Mouse (Mus musculus) c-Kit-negative CD71-positive TER-119-positive erythroid progenitor cells, embryonic 14.5 days (primary cell): Measurements from ENCODE around the gene Bcar1.

Experiments
- DNase-seq: peaks from one replicate; pipeline ENCODE4 v3.0.0-alpha.2; 2013; ENCODE audit warnings: low read depth, low spot score

Bcar1 gene

DNA sequence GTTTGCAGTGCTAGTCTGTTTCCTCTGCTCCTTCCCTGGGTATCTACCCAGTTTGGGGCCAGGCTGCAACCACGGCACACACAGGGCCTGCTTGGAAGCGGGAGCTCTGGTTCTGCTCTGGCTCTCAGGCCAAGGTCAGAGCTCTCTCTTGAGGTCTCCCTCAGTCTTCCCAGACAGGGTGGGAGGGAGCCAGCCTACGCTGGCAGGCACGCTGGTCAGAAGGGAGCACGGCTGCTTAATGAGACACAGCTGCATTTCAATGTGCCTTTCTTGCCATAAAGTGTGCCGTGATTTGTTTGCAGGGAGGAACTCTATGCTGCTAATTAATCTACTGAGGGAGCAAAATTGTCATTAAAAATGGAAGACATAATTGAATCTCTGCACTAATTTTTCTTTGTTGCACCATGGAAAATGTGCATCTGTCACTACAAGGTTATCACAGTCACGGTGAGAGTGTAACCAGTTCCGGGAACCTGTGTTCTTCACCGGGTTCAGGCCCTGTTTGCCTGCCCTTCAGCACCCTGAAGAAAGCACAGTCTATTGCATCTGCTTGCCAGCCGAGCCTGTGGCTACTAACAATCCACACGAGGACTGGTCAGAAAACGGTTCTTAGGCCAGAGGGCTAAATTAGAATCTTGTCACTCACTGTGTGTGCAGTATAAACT lies 26.3 kb upstream of the Bcar1 start:
- DNase-seq: no peak

DNA sequence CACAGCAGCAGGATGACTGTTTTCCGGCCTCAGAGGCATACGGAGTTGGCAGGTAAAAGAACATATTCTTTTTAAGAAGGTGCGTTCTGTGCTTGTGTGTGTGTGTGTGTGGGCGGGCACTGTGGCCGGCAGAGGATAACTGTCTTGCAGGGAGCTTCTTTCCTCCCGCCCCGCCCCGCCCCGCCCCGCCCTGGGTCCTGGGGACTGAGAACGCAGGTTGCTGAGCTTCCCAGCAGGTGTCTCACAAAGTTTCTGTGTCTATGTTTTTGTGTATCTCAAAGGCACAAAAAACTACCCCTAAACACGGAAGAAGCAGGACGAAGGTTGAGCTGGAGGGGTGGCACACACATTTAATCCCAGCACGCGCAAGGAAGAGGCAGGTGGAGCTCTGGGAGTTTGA lies 25.7 kb upstream of the Bcar1 start:
- no peak for DNase-seq

DNA sequence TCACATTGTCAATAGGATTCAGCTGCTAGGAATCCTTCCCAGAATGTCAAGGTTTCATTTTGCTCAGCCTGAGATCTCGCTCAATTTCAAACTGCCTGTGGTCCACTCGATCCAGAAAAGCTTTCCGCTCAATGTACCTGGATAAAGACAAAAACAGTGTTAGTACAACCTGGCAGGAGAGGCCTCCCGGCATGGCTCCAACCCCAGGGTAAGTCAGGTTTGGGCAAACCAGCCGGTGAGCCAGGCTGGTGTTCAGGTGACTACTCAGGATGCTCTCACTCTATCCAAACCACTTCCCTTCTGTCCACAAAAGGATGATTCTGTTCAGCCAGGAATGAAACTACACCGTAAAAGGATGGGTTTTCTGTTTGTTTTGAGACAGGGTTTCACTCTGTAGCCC lies 25.0 kb upstream of the Bcar1 start:
- no peak for DNase-seq

- DNase-seq: no peak
Observed at GRCm38 (mm10) chr8:111765616-111766015, 22.0 kb upstream of the Bcar1 start.

- DNase-seq: no peak
Observed at GRCm38 (mm10) chr8:111765096-111765495, 21.5 kb upstream of the Bcar1 start.

DNA sequence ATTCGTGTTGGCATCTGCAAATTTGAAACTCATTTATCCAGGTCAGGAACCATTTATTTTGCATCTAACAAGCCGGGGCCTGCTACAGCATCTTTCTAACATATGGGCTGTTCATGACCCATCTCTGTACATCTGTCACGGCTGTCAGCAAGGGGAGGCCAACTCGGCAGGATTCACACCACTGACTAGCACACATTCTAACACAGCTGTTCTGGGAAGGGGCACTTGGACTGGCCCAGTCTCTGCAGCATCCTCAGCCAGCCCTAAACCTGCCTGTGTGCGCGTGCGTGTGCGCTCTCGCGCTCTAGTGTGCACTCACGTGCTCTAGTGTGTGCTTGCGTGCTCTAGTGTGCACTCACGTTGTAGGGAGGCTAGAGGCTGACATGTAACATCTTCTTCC lies 17.1 kb upstream of the Bcar1 start:
- no peak for DNase-seq

DNA sequence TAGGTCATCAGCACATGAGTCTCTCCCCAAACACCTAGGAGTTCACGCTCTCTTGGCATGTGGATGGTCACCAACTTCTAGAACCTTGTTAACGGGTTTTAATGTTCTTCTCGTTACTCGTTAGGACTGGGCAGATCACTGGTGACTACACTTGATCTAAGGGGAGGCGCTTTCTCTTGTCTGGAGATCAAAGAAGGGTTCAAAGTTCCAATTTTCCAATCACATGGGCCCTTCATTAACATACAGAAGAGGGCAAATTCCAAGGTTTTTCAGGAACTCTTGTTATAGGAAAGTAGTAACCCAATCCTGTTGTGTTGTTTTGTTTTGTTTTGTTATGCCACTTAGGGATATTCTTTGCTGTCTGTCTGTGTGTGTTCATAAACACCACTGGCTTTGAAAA lies 15.2 kb upstream of the Bcar1 start:
- DNase-seq: no peak

DNA sequence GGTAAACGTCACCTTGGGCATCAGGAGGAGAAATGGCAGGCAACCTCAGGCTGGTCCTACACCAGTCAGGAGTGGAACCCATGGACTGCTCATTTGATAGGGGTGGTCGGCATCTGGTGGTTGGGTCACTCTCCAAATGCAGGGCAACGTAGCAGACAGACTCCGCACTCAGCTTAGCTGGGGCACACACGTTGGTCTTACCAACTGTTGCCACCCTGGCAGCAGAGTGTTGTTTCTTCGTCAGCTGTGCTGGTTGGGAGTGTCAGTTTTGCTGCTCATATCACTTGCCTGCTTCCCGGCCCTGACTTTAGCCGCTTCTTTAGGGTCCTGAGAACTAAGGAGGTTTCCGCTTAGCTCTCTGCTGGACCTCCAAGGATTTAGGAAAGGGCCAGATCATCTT lies 14.0 kb upstream of the Bcar1 start:
- no peak for DNase-seq

DNA sequence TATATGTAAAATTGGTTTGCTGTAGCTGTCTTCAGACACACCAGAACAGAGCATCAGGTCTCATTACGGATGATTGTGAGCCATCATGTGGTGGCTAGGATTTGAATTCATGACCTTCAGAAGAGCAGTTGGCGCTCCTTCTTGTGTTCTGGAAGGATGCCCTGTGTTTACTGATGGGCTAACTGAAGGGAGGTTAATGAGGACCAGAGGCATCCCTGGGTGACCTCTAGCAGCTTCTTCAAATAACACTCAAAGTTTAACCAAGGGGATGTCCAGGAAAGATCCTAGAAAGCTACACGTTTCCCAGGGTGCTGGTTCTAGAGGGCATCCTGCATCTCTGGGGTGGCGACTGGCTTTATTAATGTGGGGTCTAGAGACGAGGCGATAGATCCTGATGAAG lies 11.1 kb upstream of the Bcar1 start:
- no peak for DNase-seq

DNA sequence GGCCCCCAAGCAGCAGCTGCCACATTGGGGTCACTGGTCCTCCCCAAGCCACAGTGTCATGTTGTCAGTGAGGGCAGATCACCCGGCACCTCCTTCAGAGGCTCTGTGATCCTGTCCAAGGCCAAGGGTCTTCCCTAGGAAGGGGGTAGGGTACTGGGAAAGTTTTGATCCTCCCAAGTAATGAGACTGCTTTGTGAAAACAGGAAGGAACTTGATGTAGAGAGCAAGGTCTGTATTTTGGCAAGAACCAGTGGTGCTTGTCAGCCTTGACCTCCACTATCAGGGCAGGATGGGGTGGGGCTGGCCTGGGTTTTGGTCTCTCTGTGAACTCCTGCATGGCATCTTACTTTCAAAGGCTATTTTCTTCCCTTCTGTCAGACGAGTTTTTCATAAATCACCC lies 10.5 kb upstream of the Bcar1 start:
- no peak for DNase-seq

DNA sequence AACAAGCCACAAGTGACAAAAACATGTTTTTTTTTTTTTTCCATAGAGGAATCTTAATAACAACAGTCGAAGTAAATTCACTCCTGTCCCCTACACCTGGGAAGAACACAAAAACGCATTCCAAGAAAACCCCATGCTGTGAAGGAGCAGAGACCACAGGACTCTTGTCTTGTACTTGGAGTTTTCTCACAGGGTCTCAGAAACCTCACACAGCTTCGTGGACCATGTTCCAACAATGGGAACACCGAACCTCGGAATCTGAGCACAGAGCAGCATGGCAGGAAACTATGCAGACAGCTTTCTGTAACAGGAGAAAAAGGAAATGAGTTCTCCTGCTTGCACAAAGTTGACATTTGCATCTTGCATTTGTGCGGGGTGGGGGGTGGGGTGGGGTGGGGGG lies 5.2 kb upstream of the Bcar1 start:
- DNase-seq: no peak

DNA sequence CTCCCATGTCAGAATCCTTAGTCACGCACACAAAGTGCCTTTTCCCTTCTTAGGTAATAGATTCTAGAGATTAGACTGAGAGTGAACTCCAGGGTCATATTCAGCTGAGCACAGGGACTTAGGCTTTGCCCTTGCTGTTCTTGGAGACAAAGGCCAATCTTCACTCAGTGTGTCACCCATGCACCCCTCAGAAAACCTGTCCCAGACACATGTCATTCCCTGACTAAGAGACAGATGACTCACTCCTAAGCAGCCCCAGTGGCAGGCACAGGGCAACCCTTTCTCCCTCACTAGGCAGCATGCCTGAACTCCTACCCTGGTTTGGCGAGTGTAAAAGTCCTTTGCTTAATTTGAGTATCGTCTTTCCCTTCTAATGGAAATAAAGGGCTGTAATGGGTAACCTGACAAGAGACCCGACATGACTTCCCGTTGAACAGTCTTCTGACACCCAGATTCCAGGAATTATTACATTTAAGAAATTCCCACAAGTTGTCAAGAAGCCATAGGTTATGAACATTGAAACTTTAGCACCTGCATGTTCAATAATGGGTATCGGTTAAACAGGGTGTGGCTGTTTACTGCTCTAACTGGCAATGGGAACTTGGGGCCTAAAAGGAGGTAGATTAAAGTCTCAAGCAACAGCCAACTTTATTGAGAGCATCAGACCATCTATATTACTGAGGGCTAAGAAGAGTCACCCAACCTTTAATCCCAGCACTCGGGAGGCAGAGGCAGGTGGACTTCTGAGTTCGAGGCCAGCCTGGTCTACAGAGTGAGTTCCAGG lies 4.4 kb upstream of the Bcar1 start:
- no peak for DNase-seq

DNA sequence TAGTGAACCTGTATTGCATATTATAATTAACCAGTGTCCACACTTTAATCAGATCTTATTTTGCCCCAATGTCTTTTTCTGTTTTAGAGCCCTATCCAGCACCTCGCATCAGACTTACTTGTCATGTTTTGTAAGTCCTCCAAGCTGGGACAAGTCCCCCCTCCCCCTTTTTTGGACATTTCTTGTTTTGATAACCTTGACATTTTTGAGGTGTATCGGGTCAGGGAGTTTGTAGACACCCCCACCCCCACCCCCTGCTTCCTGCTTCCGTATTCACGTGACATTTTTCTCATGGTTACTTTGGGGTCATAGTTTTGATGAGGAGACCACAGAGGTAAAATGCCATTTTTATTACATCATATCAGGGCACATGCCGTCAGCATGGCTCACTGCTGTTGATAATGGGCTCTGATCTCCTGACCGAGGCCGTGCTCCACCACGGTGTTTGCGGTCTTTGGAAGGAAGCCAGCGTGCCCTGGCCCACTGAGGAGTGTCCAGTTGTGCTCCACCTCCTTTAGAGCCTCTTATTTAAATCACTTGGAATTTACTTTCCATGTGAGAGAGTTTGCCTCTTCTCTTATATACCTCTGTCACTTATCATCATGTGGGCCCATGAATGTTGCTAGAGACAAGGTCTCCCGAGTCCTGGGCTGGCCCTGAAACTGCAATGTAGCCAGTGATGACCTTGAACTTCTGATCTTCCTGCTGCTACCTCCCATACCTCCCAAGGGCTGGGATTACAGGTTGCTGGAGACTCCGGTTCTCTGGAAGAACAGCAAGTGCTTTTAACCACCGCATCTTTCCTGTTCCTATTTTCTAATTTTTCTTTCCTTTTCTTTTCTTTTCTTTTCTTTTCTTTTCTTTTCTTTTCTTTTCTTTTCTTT lies 3.2 kb upstream of the Bcar1 start:
- DNase-seq: no peak

GRCm38 (mm10) chr8:111745591-111746418 lies 2.2 kb upstream of the Bcar1 start:
- DNase-seq: no peak

DNA sequence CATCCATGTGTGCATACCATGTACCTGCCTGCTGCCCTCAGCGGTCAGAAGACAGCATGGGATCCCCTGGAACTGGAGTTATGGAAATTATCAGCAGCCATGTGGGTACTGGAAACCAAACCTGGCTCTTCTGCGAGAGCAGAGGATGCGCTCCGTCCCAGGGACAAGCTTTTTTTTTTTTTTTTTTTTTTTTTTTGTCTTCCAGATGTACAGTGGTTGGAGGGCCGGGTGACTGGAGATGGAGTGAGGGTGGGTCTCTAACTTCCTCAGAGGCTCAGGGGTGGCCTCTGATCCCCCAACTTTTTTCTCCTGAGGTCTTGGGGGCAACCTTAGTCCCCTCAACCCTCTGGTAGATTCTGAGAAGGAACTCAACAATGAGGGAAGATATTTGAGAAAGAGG lies 1.5 kb upstream of the Bcar1 start:
- no peak for DNase-seq

GRCm38 (mm10) chr8:111743101-111743791 lies 363 bp downstream of the Bcar1 start:
- DNase-seq: no peak

DNA sequence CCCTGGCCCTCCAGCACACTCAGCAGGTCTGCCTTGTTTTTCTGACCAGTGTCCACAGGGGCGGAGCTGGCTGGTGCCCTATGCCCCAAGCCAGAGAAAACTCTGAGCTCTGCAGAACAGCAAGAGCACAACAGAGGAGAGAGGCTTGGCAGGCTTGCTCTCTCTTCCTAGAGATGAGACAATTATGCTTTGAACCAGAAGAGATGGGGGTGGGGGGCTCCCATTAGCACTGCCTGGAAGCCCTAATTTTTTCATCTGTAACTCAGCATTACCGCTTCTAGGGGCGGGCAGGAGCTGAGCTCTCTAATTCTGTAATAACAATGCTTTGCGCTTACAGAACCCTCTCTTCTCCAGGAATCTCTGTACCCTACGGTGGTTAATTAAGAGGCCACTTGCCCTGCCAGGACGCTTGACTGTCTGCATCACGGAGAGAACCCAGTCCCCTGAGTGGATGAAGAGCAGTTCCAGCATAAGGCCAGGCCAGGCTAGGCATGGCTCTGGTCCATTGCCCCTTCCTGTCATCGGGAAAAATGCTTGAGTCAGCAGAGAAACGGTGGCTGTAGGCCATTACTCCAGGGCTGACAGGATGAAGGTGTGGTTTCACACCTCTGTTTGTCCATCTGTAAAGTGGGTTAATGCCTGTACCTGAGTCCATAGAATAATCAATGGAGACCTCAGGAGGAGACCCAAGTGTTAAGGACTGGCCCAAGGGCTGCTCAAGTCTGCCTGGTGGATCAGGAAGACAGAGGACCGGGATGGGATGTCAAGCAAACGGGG lies 1.2 kb downstream of the Bcar1 start:
- DNase-seq: no peak

GRCm38 (mm10) chr8:111741556-111741955 lies 2.1 kb downstream of the Bcar1 start:
- no peak for DNase-seq

DNA sequence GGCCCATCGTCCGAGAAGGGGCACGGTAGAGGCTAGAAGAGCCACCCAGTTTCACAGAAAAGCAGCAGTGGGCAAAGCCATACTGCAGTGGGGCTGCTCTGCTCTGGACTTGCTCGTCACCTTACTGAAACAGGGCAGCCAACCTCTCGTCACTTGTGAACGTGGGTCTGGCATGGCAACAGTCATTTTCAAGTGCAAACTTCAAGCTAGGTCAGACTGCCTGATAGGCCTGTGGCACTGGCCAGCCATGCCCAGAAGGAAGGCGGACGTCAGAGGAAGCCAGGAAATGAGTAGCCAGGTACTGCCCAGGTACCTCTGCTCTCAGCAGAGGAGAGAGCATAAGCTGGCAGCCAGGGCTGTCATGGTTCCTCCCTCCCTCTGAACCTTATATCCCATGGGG lies 2.6 kb downstream of the Bcar1 start:
- no peak for DNase-seq

DNA sequence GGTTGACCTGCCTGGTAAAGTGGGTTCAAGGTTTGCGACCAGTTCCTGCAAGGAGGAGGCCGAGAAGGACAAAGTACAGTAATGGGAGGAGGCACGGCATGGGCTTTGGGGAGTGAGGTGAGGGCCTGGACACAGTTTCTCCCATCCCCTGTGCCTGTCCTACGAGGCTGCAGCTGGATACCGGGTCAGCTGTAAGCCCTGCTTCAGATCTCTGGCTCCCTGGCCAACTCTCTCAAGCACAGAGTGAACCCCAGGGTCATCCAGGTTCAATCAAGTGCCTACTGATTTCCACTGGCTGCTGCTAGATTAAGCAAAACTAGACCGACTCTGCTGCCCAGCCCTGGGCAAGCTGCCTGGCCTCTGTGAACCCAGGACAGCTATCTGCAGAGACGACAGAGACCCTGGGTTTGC lies 3.3 kb downstream of the Bcar1 start:
- no peak for DNase-seq
